Mouse (Mus musculus) heart, adult 2 months (tissue): ENCODE measurements around the gene Rpl13a.

Source experiments
- CTCF ChIP-seq: fragments of 200-600 bp; IDR thresholded peaks from 2 replicates; pipeline ENCODE4 v1.8.1; 2022; ENCODE audit warnings: antibody characterized with exemption, mild to moderate bottlenecking, moderate library complexity
- POLR2A ChIP-seq: fragments of 200-500 bp; IDR thresholded peaks from 2 replicates; pipeline ENCODE4 v1.6.1; 2011; ENCODE audit warnings: mild to moderate bottlenecking, low read depth, low read length, control low read depth; ENCODE audit not compliant: insufficient read depth

- TF ChIP-seq POLR2A = no peak
- no peak for TF ChIP-seq CTCF
Observed at GRCm38 (mm10) chr7:45100046-45100445, 28.5 kb downstream of the Rpl13a start.
